Mouse (Mus musculus) hindbrain, embryonic 12.5 days (tissue): ENCODE data around the gene Srsf11. TPM values are rescaled to one million over a fixed set of nuclear protein-coding genes. Genes with fewer than 3 reads are reported as not detected.

Source experiments
- polyA plus RNA-seq: library from polyadenylated mRNA; unstranded; fragments of >200 nt; fragmentation: Nextera tagmentation; extraction: Ambion mirVana; gene quantifications from 2 replicates; pipeline ENCODE4 v1.2.1, GENCODE M21; 2016

The Srsf11 gene
- polyA plus RNA-seq, 1 experiment from 2014 or later, result 346 TPM

Other genes starting within 250 kb of the Srsf11 start
- gene Cth, start 111.6 kb downstream of the Srsf11 start, polyA plus RNA-seq, result 7.2 and 7.5 TPM in 2 replicates
- gene Ankrd13c, start 89.4 kb downstream of the Srsf11 start, polyA plus RNA-seq, result 26.6 and 27.1 TPM in 2 replicates
- 56.7 and 67.1 TPM in 2 replicates for gene Lrrc40, start within 50 bp of the Srsf11 start, polyA plus RNA-seq